Mouse (Mus musculus) limb, embryonic 12.5 days (tissue): Measurements from ENCODE around the gene Nav3. TPM values are rescaled to one million over a fixed set of nuclear protein-coding genes. Genes with fewer than 3 reads are reported as not detected.

ENCODE experiments used
- ATAC-seq: fragments of 200-750 bp; cut with Nextera tagmentation; 2 replicates; pipeline ENCODE4 v1.8.0; 2017; ENCODE audit warnings: low read depth, moderate TSS enrichment; ENCODE audit not compliant: insufficient number of reproducible peaks, insufficient read depth, low FRiP score, low TSS enrichment
- H3K27ac ChIP-seq: fragments of 300-500 bp; sonication (generic); 2 replicates; pipeline ENCODE4 v1.5.1; 2016; ENCODE audit warnings: mild to moderate bottlenecking, moderate library complexity
- H3K27me3 ChIP-seq: fragments of 300-500 bp; sonication (generic); 2 replicates; pipeline ENCODE4 v1.6.1; 2016; ENCODE audit warnings: mild to moderate bottlenecking, moderate library complexity
- H3K36me3 ChIP-seq: fragments of 300-500 bp; sonication (generic); 2 replicates; pipeline ENCODE4 v1.6.1; 2016; ENCODE audit warnings: mild to moderate bottlenecking, moderate library complexity
- H3K4me1 ChIP-seq: fragments of 300-500 bp; sonication (generic); replicated peaks from 2 replicates; pipeline ENCODE4 v1.6.1; 2016
- H3K4me2 ChIP-seq: fragments of 300-500 bp; sonication (generic); 2 replicates; pipeline ENCODE4 v1.6.1; 2016; ENCODE audit warnings: mild to moderate bottlenecking, moderate library complexity
- H3K4me3 ChIP-seq: fragments of 300-500 bp; sonication (generic); replicated peaks from 2 replicates; pipeline ENCODE4 v1.5.1; 2016; ENCODE audit warnings: mild to moderate bottlenecking
- H3K9ac ChIP-seq: fragments of 300-500 bp; sonication (generic); replicated peaks from 2 replicates; pipeline ENCODE4 v1.6.1; 2016; ENCODE audit warnings: mild to moderate bottlenecking, moderate library complexity
- H3K9me3 ChIP-seq: fragments of 300-500 bp; sonication (generic); 2 replicates; pipeline ENCODE4 v1.6.1; 2016; ENCODE audit warnings: mild to moderate bottlenecking, moderate library complexity
- WGBS: fragments of 180-500 bp; shearing (Covaris S2); methylation state at CpG from one replicate; pipeline ENCODE4 v1.1.7; 2016; 5-methylcytosine and 5-hydroxymethylcytosine counted together
- polyA plus RNA-seq: library from polyadenylated mRNA; unstranded; fragments of >200 nt; fragmentation: Nextera tagmentation; extraction: Ambion mirVana; gene quantifications from 2 replicates; pipeline ENCODE4 v1.2.1, GENCODE M21; 2016

Nav3 gene
- polyA plus RNA-seq, 1 experiment from 2014 or later = 3.0 TPM

DNA sequence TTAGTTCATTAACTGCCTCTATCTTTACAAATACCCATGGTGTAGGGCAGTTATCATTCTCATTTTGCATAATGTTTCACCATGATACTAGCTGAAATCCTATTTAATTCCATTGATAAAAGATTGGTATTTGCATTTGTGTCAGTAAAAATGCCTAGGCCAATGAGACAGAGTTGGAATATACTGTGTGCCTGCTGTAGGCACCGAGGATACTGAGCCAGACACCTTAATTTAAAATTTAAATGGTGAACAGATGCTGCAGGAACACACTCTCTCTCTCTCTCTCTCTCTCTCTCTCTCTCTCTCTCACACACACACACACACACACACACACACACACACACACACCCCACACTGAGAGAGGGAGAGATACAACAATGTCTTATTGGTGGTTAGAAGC is 269.8 kb downstream of the Nav3 start:
- 68% methylated on average over 1 of the region's 1 CpGs for WGBS
- H3K9ac ChIP-seq = no peak overlapping the region
- no peaks in the 10 kb centered on the region for H3K9me3 ChIP-seq
- H3K36me3 ChIP-seq = no peaks in the 10 kb centered on the region
- no peak overlapping the region for H3K4me2 ChIP-seq
- H3K4me1 ChIP-seq = no peaks in the 10 kb centered on the region
- no peaks in the 10 kb centered on the region for H3K27me3 ChIP-seq
- H3K4me3 ChIP-seq = no peak overlapping the region
- no peak overlapping the region for H3K27ac ChIP-seq
- ATAC-seq = no peak

DNA sequence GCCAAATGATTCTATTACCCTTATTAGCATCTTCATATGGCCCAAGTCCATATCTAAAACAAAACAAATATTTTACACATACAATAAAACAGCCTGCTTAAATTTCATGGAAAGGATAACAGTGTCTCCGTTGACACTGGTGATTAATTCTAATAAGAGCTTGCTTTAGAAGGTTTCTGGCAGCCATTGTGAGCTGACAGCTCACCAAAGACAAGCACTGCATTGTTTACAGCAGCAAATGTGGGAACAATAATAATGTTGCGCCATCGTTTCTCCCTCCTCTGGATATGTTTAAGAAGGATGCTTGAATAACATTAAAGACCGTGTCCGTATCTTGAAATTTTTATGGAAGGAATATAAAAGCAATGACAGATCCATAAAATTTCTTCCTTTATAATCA is 280.1 kb downstream of the Nav3 start:
- no peak overlapping the region for H3K4me2 ChIP-seq
- H3K27ac ChIP-seq = no peak overlapping the region
- no peaks in the 10 kb centered on the region for H3K9me3 ChIP-seq
- no peak for ATAC-seq
- WGBS = 82% methylated on average over 5 of the region's 5 CpGs
- no peak overlapping the region for H3K4me3 ChIP-seq
- no peaks in the 10 kb centered on the region for H3K36me3 ChIP-seq
- H3K9ac ChIP-seq = no peak overlapping the region
- no peaks in the 10 kb centered on the region for H3K4me1 ChIP-seq
- no peaks in the 10 kb centered on the region for H3K27me3 ChIP-seq

DNA sequence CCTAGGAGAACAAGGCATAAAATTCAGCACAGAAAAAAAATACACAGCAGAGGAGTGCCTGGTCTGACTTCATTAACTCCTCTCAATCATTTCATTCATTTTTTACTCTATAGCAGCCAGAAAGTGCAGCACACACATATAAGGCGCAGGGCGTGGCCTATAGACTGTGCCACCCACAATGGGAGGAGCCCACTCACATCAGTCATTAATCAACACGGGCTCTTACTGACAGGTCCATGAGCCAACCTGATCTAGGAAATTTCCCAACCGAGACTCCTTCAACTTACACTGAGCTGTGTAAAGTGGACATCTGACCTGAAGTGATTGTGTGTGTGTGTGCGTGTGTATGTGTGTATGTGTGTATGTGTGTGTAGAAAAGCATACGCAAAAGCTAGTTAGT is 286.6 kb downstream of the Nav3 start:
- WGBS = 84% methylated on average over 6 of the region's 6 CpGs
- H3K4me3 ChIP-seq = no peak overlapping the region
- no peak overlapping the region for H3K4me2 ChIP-seq
- no peaks in the 10 kb centered on the region for H3K9me3 ChIP-seq
- H3K27ac ChIP-seq = no peak overlapping the region
- no peak for ATAC-seq
- H3K4me1 ChIP-seq = no peaks in the 10 kb centered on the region
- no peaks in the 10 kb centered on the region for H3K27me3 ChIP-seq
- no peaks in the 10 kb centered on the region for H3K36me3 ChIP-seq
- no peak overlapping the region for H3K9ac ChIP-seq

DNA sequence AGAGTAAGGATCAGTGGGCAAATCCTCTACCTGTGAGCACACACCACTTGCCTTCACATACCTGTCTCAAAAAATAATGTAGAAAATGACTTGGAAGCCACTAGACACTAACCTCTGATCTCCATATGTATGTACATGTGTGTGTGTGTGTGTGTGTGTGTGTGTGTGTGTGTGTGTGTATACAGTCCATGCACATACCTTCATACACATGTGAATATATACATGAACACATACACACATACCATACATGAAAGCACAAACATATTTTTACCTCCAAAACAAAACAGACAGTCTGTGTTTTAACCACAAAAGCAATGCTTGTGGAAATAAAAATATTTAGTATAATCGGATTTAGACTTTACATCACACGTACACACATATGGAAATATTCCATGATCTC is 287.1 kb downstream of the Nav3 start:
- 74% methylated on average over 2 of the region's 2 CpGs for WGBS
- no peak overlapping the region for H3K27ac ChIP-seq
- H3K4me2 ChIP-seq = no peak overlapping the region
- no peaks in the 10 kb centered on the region for H3K4me1 ChIP-seq
- no peak for ATAC-seq
- H3K36me3 ChIP-seq = no peaks in the 10 kb centered on the region
- no peaks in the 10 kb centered on the region for H3K9me3 ChIP-seq
- no peaks in the 10 kb centered on the region for H3K27me3 ChIP-seq
- no peak overlapping the region for H3K4me3 ChIP-seq
- H3K9ac ChIP-seq = no peak overlapping the region

DNA sequence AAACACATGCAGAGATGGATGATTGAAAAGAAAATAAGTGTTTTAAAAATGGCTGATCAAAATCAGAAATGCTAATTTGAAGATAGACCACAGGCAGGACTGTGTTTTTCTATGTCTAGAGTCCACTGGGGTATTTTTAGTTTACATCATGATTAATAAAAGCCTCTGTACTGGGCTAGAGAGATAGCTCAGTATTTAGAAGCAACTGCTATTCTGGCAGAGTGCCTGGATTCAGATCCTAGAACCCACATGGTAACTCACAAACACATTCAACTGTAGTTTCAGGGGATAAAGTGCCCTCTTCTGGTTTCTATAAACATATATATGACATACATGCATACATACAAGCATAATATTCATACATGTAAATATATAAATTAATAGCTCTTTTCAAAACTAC is 293.4 kb downstream of the Nav3 start:
- Histone ChIP-seq H3K4me1 (peaks cover 4% of the 10 kb centered on the region), H3K36me3 (no peaks in the 10 kb centered on the region), H3K27ac (no peak overlapping the region), H3K9ac (no peak overlapping the region), H3K4me2 (no peak overlapping the region), H3K4me3 (no peak overlapping the region), H3K9me3 (no peaks in the 10 kb centered on the region), H3K27me3 (no peaks in the 10 kb centered on the region)
- no peak for ATAC-seq

DNA sequence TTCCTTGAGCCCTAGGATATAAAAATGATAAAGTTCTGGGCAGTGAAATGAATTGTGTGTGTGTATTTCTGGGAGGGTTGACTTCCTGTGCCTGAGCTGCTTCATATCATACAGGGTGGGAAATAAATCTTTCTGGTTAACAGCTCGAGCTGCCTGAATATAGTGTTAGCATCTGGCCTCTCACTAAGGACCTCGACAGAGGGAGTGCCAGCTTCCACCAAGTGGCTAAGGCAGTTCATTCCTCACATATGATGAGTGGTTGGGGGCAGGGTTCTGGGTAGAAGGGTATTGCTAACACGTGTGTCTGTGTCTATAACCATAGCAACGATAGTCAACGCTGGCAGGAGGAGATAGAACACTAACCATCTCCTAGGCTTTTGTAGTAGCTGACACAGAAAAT is 295.1 kb downstream of the Nav3 start:
- peak; percentile 75; the same call in 1 of the 2 replicates for ATAC-seq
- Histone ChIP-seq H3K36me3 (no peaks in the 10 kb centered on the region), H3K27ac (no peak overlapping the region), H3K27me3 (no peaks in the 10 kb centered on the region), H3K9me3 (no peaks in the 10 kb centered on the region), H3K4me2 (no peak overlapping the region), H3K4me3 (no peak overlapping the region), H3K4me1 (peaks cover 4% of the 10 kb centered on the region), H3K9ac (no peak overlapping the region)
- 53% methylated on average over 5 of the region's 5 CpGs for WGBS

DNA sequence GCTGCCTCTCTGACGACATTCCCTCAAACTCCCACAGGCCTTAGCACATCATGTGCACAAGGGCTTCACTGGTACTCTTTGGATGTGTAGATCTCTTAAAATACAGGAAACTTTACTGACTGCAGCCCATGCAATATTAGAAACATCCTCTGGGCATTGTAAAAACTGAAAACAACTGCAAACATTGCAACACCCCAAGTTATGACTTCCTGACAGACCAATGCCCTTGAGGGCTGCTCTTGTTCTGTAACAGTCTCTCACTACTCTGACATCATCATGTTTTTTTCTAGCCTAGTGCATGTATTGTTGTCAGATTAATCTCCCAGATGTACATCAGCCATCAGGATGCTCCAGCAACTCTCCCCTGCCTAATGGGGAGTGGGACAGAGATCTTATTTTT is 296.5 kb downstream of the Nav3 start:
- no peak; the same call in 1 of the 2 replicates for ATAC-seq

DNA sequence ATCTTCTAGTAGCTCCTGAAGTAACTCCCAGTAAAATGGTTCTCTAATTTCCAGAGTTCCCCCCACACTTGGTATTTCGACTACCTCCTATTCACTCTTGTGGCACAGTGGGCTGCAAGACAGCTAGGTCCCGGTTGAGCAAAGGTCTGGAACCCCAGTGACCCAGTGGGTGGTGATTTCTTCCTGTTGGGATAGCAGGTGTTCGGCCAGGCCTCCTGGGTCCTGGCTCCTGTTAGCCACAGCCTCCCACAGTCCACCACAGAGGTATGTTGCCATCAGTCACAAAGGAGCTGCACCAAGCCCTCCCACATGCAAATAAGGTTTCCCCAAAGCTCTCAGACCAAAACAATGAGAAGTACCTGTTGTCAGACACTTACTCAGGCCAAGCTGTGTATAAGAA is 297.9 kb downstream of the Nav3 start:
- Histone ChIP-seq H3K27ac (no peak overlapping the region), H3K4me1 (peaks cover 4% of the 10 kb centered on the region), H3K4me2 (no peak overlapping the region), H3K36me3 (no peaks in the 10 kb centered on the region), H3K9me3 (no peaks in the 10 kb centered on the region), H3K9ac (no peak overlapping the region), H3K27me3 (no peaks in the 10 kb centered on the region), H3K4me3 (no peak overlapping the region)
- ATAC-seq = no peak
- WGBS = 78% methylated on average over 3 of the region's 3 CpGs

More for the DNA sequence above, 296.5 kb downstream of the Nav3 start:
- Histone ChIP-seq H3K4me2 (no peak overlapping the region), H3K9me3 (no peaks in the 10 kb centered on the region), H3K4me1 (peaks cover 4% of the 10 kb centered on the region), H3K4me3 (no peak overlapping the region), H3K36me3 (no peaks in the 10 kb centered on the region), H3K9ac (no peak overlapping the region), H3K27me3 (no peaks in the 10 kb centered on the region), H3K27ac (no peak overlapping the region)
- 29% methylated on average over 1 of the region's 1 CpGs for whole genome bisulfite sequencing

DNA sequence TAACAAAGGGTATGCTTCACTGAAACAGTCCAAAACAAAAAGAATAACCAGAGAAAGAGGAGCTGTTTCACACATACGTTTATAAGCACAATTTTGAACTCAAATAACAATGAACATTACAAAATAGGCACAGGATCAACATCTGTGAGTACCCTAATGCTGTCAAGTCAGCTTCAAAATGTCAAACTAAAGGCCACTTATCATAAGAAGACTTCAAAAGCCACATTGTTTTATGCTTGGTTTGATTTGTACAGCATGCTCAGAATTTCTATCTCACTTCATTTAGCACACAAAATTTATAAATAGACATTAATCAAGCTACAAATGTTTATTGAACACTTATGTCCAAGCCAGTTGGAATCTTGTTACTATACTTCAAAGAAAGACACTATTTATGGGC is 299.6 kb downstream of the Nav3 start:
- ATAC-seq = no peak
- 47% methylated on average over 1 of the region's 1 CpGs for WGBS
- no peak overlapping the region for H3K27ac ChIP-seq
- no peaks in the 10 kb centered on the region for H3K36me3 ChIP-seq
- peaks cover 4% of the 10 kb centered on the region for H3K4me1 ChIP-seq
- H3K9ac ChIP-seq = no peak overlapping the region
- H3K4me3 ChIP-seq = no peak overlapping the region
- no peaks in the 10 kb centered on the region for H3K9me3 ChIP-seq
- no peaks in the 10 kb centered on the region for H3K27me3 ChIP-seq
- no peak overlapping the region for H3K4me2 ChIP-seq

DNA sequence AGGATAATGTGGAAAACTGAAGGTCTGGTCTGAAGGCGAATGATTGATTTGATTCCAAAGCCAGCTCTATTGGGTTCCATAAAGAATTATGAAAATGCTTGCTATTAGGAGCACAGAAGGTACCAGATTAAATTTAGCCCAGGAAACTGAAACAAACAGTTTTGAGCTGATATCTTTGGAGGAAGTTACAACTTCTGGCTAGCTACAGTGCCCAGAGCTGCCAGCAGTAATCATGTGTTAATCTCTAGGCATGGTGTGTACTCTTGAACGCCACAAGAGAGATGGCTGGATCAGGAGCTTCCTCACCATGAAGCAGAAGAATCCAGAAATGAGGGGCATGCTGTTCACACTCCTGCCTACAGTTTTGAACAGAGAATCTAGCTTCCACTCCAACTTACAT is 300.5 kb downstream of the Nav3 start:
- Histone ChIP-seq H3K9me3 (no peaks in the 10 kb centered on the region), H3K27me3 (no peaks in the 10 kb centered on the region), H3K9ac (no peak overlapping the region), H3K4me2 (no peak overlapping the region), H3K4me1 (peaks cover 4% of the 10 kb centered on the region), H3K36me3 (no peaks in the 10 kb centered on the region), H3K27ac (no peak overlapping the region), H3K4me3 (no peak overlapping the region)
- WGBS = 90% methylated on average over 2 of the region's 2 CpGs
- no peak for ATAC-seq

DNA sequence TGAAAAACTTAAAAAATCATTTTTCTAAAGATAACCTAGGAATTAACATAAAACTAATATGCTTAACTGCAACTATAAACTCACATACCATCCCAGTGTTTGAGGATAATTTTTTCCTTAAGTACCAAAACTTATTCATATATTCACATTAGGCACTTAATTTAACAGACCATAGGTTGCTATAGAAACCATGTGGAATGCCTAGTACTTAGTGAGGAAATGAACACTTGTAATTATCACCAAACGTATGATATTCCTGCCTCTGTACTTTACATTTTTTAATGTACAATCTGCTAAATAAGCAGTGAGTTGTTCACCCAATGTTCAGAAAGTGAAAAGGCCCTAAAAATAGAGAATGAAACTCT is 301.1 kb downstream of the Nav3 start:
- no peak overlapping the region for H3K4me2 ChIP-seq
- ATAC-seq = no peak
- 69% methylated on average over 1 of the region's 1 CpGs for WGBS
- H3K27ac ChIP-seq = no peak overlapping the region
- peaks cover 4% of the 10 kb centered on the region for H3K4me1 ChIP-seq
- H3K36me3 ChIP-seq = no peaks in the 10 kb centered on the region
- no peak overlapping the region for H3K9ac ChIP-seq
- no peaks in the 10 kb centered on the region for H3K9me3 ChIP-seq
- no peak overlapping the region for H3K4me3 ChIP-seq
- H3K27me3 ChIP-seq = no peaks in the 10 kb centered on the region

DNA sequence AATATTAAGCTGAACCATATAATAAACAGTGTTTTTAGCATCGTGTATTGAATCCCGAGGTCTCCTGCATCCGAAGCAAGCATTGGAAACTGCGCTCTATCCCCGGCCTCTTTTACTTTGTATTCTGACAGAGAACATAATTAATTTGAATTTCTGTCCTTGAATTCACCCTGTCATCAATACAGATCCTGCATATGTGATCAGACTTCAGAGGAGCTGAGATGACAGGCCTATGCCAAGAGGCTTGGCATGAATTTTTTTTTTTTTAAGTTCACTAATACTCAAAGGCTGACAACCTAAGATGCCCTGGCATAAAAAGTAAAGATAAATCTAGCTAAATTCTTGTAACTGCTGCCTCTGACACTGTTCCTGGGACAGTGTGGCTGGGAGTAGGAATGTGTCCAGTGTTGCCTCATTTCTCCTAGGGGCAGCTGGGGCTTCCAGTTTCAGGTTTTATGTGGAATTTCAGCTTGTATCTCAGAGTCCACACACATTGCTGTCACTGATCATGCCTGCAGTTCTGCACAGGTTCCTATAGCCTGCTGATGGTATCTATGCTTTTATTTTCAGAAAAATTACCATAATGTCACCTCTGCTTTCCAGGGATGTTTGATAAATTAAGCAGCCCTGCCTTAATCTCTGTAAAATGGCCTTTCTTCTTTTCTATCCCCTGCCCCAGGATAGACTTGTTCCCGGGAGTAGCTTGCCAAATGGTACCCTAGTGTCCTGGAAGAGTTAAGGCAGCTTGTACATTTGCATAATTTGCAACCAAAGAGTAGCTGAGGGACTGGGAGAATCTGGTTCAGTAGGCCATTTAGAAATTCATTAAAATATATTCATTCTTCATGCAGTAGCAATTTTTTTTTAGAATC is 301.8 kb downstream of the Nav3 start:
- Histone ChIP-seq H3K9ac (no peak overlapping the region), H3K27me3 (no peaks in the 10 kb centered on the region), H3K9me3 (no peaks in the 10 kb centered on the region), H3K36me3 (no peaks in the 10 kb centered on the region), H3K27ac (no peak overlapping the region), H3K4me2 (no peak overlapping the region), H3K4me3 (no peak overlapping the region), H3K4me1 (no peaks in the 10 kb centered on the region; the same call in 1 of the 2 replicates)
- no peak for ATAC-seq
- WGBS = 81% methylated on average over 6 of the region's 6 CpGs
